8 mouse cellular contexts compared by ENCODE assay signal in genomic region chr17:49472626-49473025, GRCm38 (mm10). TPM values are rescaled to one million over a fixed set of nuclear protein-coding genes. Genes with fewer than 3 reads are reported as not detected.
A peak's percentile ranks its signal among the peaks of the same experiment; 100 is the strongest.
DNase-seq lines count a peak whose midpoint lies in the region; ATAC-seq and TF ChIP-seq lines count a peak whose summit lies in the region.

No protein-coding gene starts in this region.

- TF ChIP-seq POLR2A in kidney, adult 2 months (IDR thresholded peaks at IDR 0.05; ENCODE audit: low read depth, low read length), result no peak
- TF ChIP-seq POLR2A in embryonic fibroblast, embryonic 13.5 days (IDR thresholded peaks at IDR 0.05; ENCODE audit: low read depth, low read length), result no peak
- no peak for TF ChIP-seq POLR2A in myocyte (IDR thresholded peaks at IDR 0.05; ENCODE audit: insufficient read length, low read depth)

- no peak for TF ChIP-seq CTCF in kidney, adult 2 months (conservative IDR thresholded peaks at IDR 0.05; ENCODE audit: insufficient read depth, insufficient read length, low read depth, low read length)
- TF ChIP-seq CTCF in embryonic fibroblast, embryonic 13.5 days (IDR thresholded peaks at IDR 0.05; ENCODE audit: borderline replicate concordance, insufficient read depth, low read length), result no peak

- no peaks in the 10 kb centered on the region for H3K9me3 ChIP-seq in kidney, embryonic 14.5 days (ENCODE audit: control insufficient read depth, low read length)

- H3K27me3 ChIP-seq in kidney, adult 2 months (replicated peaks; ENCODE audit: control insufficient read depth, insufficient read depth, low read length), result no peaks in the 10 kb centered on the region
- H3K27me3 ChIP-seq in kidney, embryonic 14.5 days (ENCODE audit: control insufficient read depth, insufficient read depth, low read length), result no peaks in the 10 kb centered on the region
- no peaks in the 10 kb centered on the region for H3K27me3 ChIP-seq in myocyte (ENCODE audit: control insufficient read depth, insufficient read depth, insufficient read length)

- WGBS in kidney, adult 2 months, result 60% methylated on average over 8 of the region's 8 CpGs
- WGBS in kidney, embryonic 14.5 days, result 67% methylated on average over 8 of the region's 8 CpGs

- no peak for ATAC-seq in kidney, embryonic 14.5 days (ENCODE audit: low FRiP score, low TSS enrichment)

- H3K4me2 ChIP-seq in kidney, embryonic 14.5 days (replicated peaks; ENCODE audit: low read depth, low read length), result no peak overlapping the region
- H3K4me2 ChIP-seq in myocyte (ENCODE audit: low read depth), result no peak overlapping the region

- peak; percentile 34 for DNase-seq in kidney, adult 2 months
- peak; percentile 19 for DNase-seq in heart, postnatal 25 days (ENCODE audit: low spot score)
- DNase-seq in left cerebral cortex, postnatal 14 days (ENCODE audit: low spot score in 2 of 2), result no peak
- no peak for DNase-seq in cerebellum, adult 9-11 months
- no peak for DNase-seq in natural killer cell, adult 2 months (ENCODE audit: low spot score in 2 of 2)

- no peak overlapping the region for H3K27ac ChIP-seq in kidney, adult 2 months (ENCODE audit: insufficient read depth, low read depth, low read length)
- H3K27ac ChIP-seq in kidney, embryonic 14.5 days (ENCODE audit: low read depth, low read length), result no peak overlapping the region
- H3K27ac ChIP-seq in embryonic fibroblast, embryonic 13.5 days (ENCODE audit: insufficient read depth, low read length), result peak overlapping the region; percentile 17; the same call in 1 of the 2 replicates

- no peak overlapping the region for H3K9ac ChIP-seq in kidney, embryonic 14.5 days (ENCODE audit: low read depth, low read length)

- H3K4me1 ChIP-seq in kidney, adult 2 months (ENCODE audit: control insufficient read depth, insufficient read depth, low read length), result no peaks in the 10 kb centered on the region
- no peaks in the 10 kb centered on the region for H3K4me1 ChIP-seq in kidney, embryonic 14.5 days (ENCODE audit: control insufficient read depth, insufficient read depth, low read length)
- H3K4me1 ChIP-seq in embryonic fibroblast, embryonic 13.5 days (ENCODE audit: control insufficient read depth, insufficient read depth, low read length), result peaks cover 16% of the 10 kb centered on the region; the same call in 1 of the 2 replicates

- H3K79me2 ChIP-seq in myocyte (ENCODE audit: control insufficient read depth, insufficient read depth), result no peaks in the 10 kb centered on the region

- no peak overlapping the region for H3K4me3 ChIP-seq in kidney, adult 2 months (ENCODE audit: insufficient read depth, low read depth, low read length)
- no peak overlapping the region for H3K4me3 ChIP-seq in kidney, embryonic 14.5 days (ENCODE audit: low read length)
- H3K4me3 ChIP-seq in embryonic fibroblast, embryonic 13.5 days (ENCODE audit: insufficient read depth, low read length), result no peak overlapping the region
- no peak overlapping the region for H3K4me3 ChIP-seq in myocyte

- intact Hi-C loops in heart, postnatal 25 days (cut with DNase I), result loop anchor here (5.0 to 10.0 kb wide), 3 partner anchors 55 to 262 kb away; no protein-coding TSS in a partner anchor
- intact Hi-C loops in left cerebral cortex, postnatal 14 days (cut with DNase I), result loop anchor here (10.0 kb wide), 1 partner anchor 392 kb away; no protein-coding TSS in a partner anchor

- H3ac ChIP-seq in myocyte (ENCODE audit: control insufficient read depth, insufficient read length), result no peak overlapping the region

- no peaks in the 10 kb centered on the region for H3K36me3 ChIP-seq in kidney, adult 2 months (ENCODE audit: control insufficient read depth, insufficient read depth, low read length)
- H3K36me3 ChIP-seq in kidney, embryonic 14.5 days (ENCODE audit: control insufficient read depth, insufficient read depth, low read length), result no peaks in the 10 kb centered on the region
- peaks cover 4% of the 10 kb centered on the region for H3K36me3 ChIP-seq in myocyte (ENCODE audit: control insufficient read depth, insufficient read depth)

TF ChIP-seq in myocyte, 11 proteins besides CTCF, POLR2A, EP300 and RAD21:
- no peak for TF ChIP-seq POLR2AphosphoS2 (IDR thresholded peaks at IDR 0.05; ENCODE audit: insufficient read length, low read depth)
- no peak for TF ChIP-seq CEBPB (IDR thresholded peaks at IDR 0.05; ENCODE audit: insufficient read depth, poor library complexity, severe bottlenecking)
- peak; percentile 25 for TF ChIP-seq TCF12 (IDR thresholded peaks at IDR 0.05; ENCODE audit: insufficient read depth, poor library complexity, severe bottlenecking)
- peak in 2 of 3 experiments; percentile 22 to 61 for TF ChIP-seq MYOG (IDR thresholded peaks at IDR 0.05; ENCODE audit: control insufficient read depth in 1 of 3, insufficient read depth in 1 of 3, insufficient read length in 2 of 3, low read depth in 2 of 3)
- no peak for TF ChIP-seq E2F4 (IDR thresholded peaks at IDR 0.05; ENCODE audit: insufficient read depth)
- TF ChIP-seq TCF3 (IDR thresholded peaks at IDR 0.05; ENCODE audit: insufficient read length, low read depth), result no peak
- no peak for TF ChIP-seq REST (IDR thresholded peaks at IDR 0.05; ENCODE audit: insufficient read depth, insufficient read length)
- no peak for TF ChIP-seq MAX (IDR thresholded peaks at IDR 0.05; ENCODE audit: low read depth)
- TF ChIP-seq USF1 (IDR thresholded peaks at IDR 0.05; ENCODE audit: low read depth), result no peak
- no peak for TF ChIP-seq SRF (IDR thresholded peaks at IDR 0.05; ENCODE audit: control insufficient read depth, insufficient read length, low read depth)
- peak in 2 of 3 experiments; percentile 32 to 57 for TF ChIP-seq MYOD1 (IDR thresholded peaks at IDR 0.05; ENCODE audit: control insufficient read depth in 1 of 3, insufficient read length in 2 of 3, low read depth in 2 of 3)

RNA-seq across cellular contexts. Expression of gene Mocs1, which starts 44.5 kb away (rescaled TPM):
- 41.4 and 41.5 TPM in 2 replicates for polyA plus RNA-seq in kidney, adult 2 months (2012; rRNA removed)
- polyA plus RNA-seq in kidney, embryonic 14.5 days (2014; fragmentation: Nextera tagmentation; extraction: Ambion mirVana), result 8.9 and 9.3 TPM in 2 replicates
- 18.5 and 19.5 TPM in 2 replicates for polyA plus RNA-seq in embryonic fibroblast, embryonic 13.5 days (2011; ENCODE audit: insufficient read length, low read depth, missing spikeins)
- total RNA-seq in heart, postnatal 25 days (2021), result 10 to 100 TPM; 20.8 to 21.4 TPM
- 12.7 TPM for polyA plus RNA-seq in myocyte (2012; fragmentation: generic; extraction: Trizol)
- 10 to 100 TPM in 1 of 2 experiments, 1 to 10 TPM in 1; 9.9 to 12.5 TPM for total RNA-seq in left cerebral cortex, postnatal 14 days (2021)

Comparison
In these comparisons a context has a peak if more than half of its experiments do, and no peak if none do; other contexts are left out.
1. DNase-seq: peak in kidney, adult 2 months (single experiment) and heart, postnatal 25 days (single experiment); none in left cerebral cortex, postnatal 14 days (0 of 2), cerebellum, adult 9-11 months (single experiment) and natural killer cell, adult 2 months (0 of 2).